Mouse (Mus musculus): ENCODE measurements around the gene Adprm. TPM values are rescaled to one million over a fixed set of nuclear protein-coding genes. Genes with fewer than 3 reads are reported as not detected.
A peak's percentile ranks its signal among the peaks of the same experiment; 100 is the strongest.

The Adprm gene
- total RNA-seq, 2 experiments from 2014 or later, result 13.9 to 15.8 TPM

GRCm38 (mm10) chr11:67022354-67023115 lies 29.9 kb downstream of the Adprm start:
- DNase-seq, result peak; percentile 33

GRCm38 (mm10) chr11:67020948-67021347 lies 31.4 kb downstream of the Adprm start:
- DNase-seq, result peak; percentile 80

- DNase-seq, result no peak
Observed at GRCm38 (mm10) chr11:67019711-67020475, 32.5 kb downstream of the Adprm start.

GRCm38 (mm10) chr11:67017801-67018591 lies 34.4 kb downstream of the Adprm start:
- DNase-seq, result peak; percentile 26

GRCm38 (mm10) chr11:67011635-67012034 lies 40.8 kb downstream of the Adprm start:
- no peak for DNase-seq

GRCm38 (mm10) chr11:67010430-67010829 lies 42.0 kb downstream of the Adprm start:
- DNase-seq, result peak; percentile 31

GRCm38 (mm10) chr11:67008528-67008927 lies 43.9 kb downstream of the Adprm start:
- DNase-seq, result no peak

GRCm38 (mm10) chr11:67007961-67008360 lies 44.4 kb downstream of the Adprm start:
- DNase-seq, result peak; percentile 22

- DNase-seq, result no peak
Observed at GRCm38 (mm10) chr11:67002911-67003310, 49.5 kb downstream of the Adprm start.

- DNase-seq, result no peak
Observed at GRCm38 (mm10) chr11:67001717-67002116, 50.7 kb downstream of the Adprm start.

- no peak for DNase-seq
Observed at GRCm38 (mm10) chr11:67000671-67001070, 51.7 kb downstream of the Adprm start.

- peak; percentile 87 for DNase-seq
Observed at GRCm38 (mm10) chr11:66998467-66999403, 53.7 kb downstream of the Adprm start.

- no peak for DNase-seq
Observed at GRCm38 (mm10) chr11:66996446-66996845, 55.9 kb downstream of the Adprm start.

- DNase-seq, result peak; percentile 54
Observed at GRCm38 (mm10) chr11:66993674-66994073, 58.7 kb downstream of the Adprm start.

- no peak for DNase-seq
Observed at GRCm38 (mm10) chr11:66992150-66992549, 60.2 kb downstream of the Adprm start.

Small RNA genes lying within 50 kb of the gene (microRNA-seq; reads per million reads assigned to microRNA genes)
- gene Mir6923, result 0 reads per million in 2 experiments

Other genes with a start within 250 kb of the Adprm start
- gene Pirt, start 140.6 kb downstream of the Adprm start, total RNA-seq (2021), result 10 to 100 TPM; 32.0 to 36.6 TPM
- gene Tmem238l, start 96.0 kb downstream of the Adprm start, total RNA-seq (2021), result under 1 TPM; 0.34 to 0.52 TPM
- gene Tmem220, start 27.4 kb downstream of the Adprm start, total RNA-seq (2021), result 1 to 10 TPM; 1.2 to 1.5 TPM
- gene Sco1, start 76 bp upstream of the Adprm start, total RNA-seq (2021), result 10 to 100 TPM; 18.7 to 18.9 TPM
- gene Myh3, start 25.7 kb upstream of the Adprm start, total RNA-seq (2021), result under 1 TPM; 0.12 to 0.63 TPM
- under 1 TPM in 1 of 2 experiments, not detected in 1; 0.65 TPM for gene Myh2, start 118.4 kb upstream of the Adprm start, total RNA-seq (2021)
- gene Myh1, start 147.5 kb upstream of the Adprm start, total RNA-seq (2021), result 1 to 10 TPM in 1 of 2 experiments, under 1 TPM in 1; 0.14 to 3.2 TPM
- under 1 TPM in 1 of 2 experiments, not detected in 1; 0.77 TPM for gene Myh4, start 185.4 kb upstream of the Adprm start, total RNA-seq (2021)
- 10 to 100 TPM in 1 of 2 experiments, 1 to 10 TPM in 1; 3.0 to 17.6 TPM for gene Myh8, start 224.5 kb upstream of the Adprm start, total RNA-seq (2021)

Data from heart, postnatal 4 days (tissue).